Mouse (Mus musculus) adrenal gland, postnatal 25 days (tissue): ENCODE results near the gene Plcd3. TPM values are rescaled to one million over a fixed set of nuclear protein-coding genes. Genes with fewer than 3 reads are reported as not detected.
A peak's percentile ranks its signal among the peaks of the same experiment; 100 is the strongest.

Source experiments
- DNase-seq: peaks from one replicate; pipeline ENCODE4 v3.0.0; 2021; ENCODE audit warnings: mixed read lengths
- long read RNA-seq: library from polyadenylated mRNA; stranded (forward); transcript quantifications from one replicate; pipeline ENCODE4 v2.0.0, GENCODE M21; 2021
- total RNA-seq: library from RNA; stranded (reverse); gene quantifications from 2 replicates; pipeline ENCODE4 v1.2.3, GENCODE M21; 2021

Plcd3 gene
- total RNA-seq = 9.1 and 13.7 TPM in 2 replicates
- long read RNA-seq, transcript Plcd3-201 (15 exons, 3,023 nt) = major isoform, 5 of 12 reads
- long read RNA-seq, partial matches to known transcripts = 4 of 12 reads
- long read RNA-seq, other reads (novel, unspliced or antisense) = 3 of 12 reads

- peak; percentile 86 for DNase-seq
Measured at GRCm38 (mm10) chr11:103101481-103101865, at the start of gene Plcd3, which contains the start of gene Acbd4. Gene Plcd3 (minus strand): TSS chr11:103101658. Gene Acbd4 (plus strand): TSS chr11:103101682.

GRCm38 (mm10) chr11:103149771-103150170, 48.3 kb upstream of the Plcd3 start:
- no peak for DNase-seq

DNA sequence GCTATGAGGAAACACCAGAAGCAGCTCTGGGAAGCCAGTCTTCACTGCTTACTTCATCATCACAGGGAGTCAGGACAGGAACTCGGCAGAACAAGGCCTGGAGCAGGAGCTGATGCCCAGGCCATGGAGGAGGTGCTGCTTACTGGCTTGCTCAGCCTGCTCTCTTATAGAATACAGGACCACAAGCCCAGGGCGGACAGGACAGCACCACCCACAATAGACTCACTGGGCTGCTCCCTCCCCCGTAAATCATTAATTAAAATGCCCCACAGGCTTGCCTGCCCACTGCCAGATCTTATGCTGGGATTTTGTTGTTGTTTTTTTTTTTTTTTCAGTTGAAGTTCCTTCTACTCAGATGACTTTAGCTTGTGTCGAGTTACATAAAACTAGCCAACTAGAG, 46.3 kb upstream of the Plcd3 start:
- DNase-seq = no peak

DNA sequence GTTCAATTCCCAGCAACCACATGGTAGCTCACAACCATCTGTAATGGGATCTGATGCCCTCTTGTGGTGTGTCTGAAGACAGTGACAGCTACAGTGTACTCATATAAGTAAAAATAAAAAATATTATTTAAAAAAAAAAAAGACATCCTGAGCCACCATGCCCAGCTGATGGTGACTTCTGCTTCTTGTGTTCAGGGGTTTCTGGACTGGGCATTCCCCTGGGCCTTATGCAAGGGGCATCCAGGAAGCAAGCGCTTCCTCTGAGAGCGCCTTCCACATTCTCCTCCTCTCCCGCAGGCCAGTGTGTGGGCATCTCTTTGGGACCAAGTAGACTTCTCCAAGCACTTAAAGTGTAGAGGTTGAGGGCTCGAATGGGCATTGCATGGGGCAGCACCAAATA, 44.9 kb upstream of the Plcd3 start:
- DNase-seq = no peak

- DNase-seq = peak; percentile 27
Measured at GRCm38 (mm10) chr11:103144309-103145285, 43.1 kb upstream of the Plcd3 start.

- DNase-seq = peak; percentile 67
Measured at GRCm38 (mm10) chr11:103142441-103143182, 41.2 kb upstream of the Plcd3 start.

- no peak for DNase-seq
Measured at GRCm38 (mm10) chr11:103141944-103142255, 40.4 kb upstream of the Plcd3 start.

DNA sequence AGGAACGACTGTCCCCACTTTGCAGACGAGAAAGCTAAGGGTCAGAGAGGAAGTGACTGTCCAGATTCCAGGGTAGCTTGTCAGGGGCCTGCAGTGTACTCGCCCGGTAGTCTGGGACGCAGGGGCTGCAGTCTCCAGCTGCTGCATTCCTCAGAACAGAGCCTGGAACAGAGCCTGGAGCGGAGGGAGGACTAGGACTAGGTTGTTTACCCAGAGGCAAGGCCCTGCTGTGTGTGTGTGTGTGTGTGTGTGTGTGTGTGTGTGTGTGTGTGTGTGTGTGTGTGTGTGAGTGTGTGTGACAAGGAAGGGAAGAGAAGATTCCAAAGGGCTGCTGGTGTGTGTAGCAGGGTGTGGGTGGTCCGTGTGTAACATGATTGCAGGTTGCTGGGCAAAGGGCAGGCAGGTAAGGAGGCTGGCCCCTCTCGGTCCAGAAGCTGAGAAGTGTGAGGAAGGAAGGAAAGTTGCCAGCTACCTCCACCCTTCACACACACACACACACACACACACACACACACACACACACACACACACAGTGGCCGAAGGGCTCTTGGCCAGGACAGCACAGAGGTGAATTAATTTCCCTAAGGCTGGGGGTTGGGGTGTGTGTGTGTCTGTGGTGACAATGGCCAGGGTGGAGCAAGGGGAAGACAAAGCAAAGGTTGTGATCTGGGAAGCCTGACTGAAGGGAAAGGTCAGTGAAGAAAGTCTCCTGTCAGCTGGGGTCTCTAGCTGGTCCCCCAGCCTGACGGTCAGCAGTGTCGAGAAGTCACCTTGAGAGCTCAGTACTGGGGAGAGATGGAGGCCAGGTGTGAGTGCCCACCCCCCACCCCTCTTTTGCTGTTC, 39.9 kb upstream of the Plcd3 start:
- DNase-seq = peak; percentile 47

DNA sequence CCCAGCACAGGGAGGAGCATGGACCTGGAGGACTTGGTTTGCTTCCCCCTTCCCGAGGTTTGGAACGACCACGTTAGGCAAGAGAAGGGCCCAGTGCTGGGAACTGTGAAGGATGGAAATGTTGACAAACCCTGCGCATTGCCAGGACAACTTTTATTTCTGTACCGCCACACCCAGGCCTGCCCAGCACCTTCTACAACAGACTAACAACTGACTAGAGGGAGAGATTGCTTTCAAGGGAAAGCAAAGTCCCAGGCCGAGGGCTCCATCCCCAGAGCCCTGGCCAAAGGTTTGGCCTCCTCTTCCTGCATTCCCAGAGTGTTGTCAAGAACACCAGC, 39.3 kb upstream of the Plcd3 start:
- no peak for DNase-seq

GRCm38 (mm10) chr11:103139951-103140762, 38.7 kb upstream of the Plcd3 start:
- no peak for DNase-seq

- DNase-seq = no peak
Measured at GRCm38 (mm10) chr11:103136039-103136577, 34.6 kb upstream of the Plcd3 start.

DNA sequence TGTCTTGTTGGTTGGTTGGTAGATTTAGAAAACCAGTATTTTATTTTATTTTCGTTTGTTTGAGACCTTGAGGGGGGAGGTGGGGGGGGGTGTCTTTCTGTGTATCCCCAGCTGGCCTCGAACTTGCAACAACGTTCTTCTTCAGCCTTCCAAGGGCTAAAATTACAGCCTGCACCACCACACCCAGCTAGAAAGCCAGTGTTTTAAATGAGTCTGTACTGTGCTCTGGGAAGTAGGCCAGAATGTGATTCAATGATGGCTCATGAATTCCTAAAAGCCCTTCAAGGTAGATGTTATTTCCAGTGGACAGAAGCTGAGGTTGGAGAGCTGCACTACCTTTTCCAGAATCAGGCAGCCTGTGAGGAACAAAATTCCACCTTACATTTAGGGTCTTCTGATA, 32.8 kb upstream of the Plcd3 start:
- peak; percentile 47 for DNase-seq

DNA sequence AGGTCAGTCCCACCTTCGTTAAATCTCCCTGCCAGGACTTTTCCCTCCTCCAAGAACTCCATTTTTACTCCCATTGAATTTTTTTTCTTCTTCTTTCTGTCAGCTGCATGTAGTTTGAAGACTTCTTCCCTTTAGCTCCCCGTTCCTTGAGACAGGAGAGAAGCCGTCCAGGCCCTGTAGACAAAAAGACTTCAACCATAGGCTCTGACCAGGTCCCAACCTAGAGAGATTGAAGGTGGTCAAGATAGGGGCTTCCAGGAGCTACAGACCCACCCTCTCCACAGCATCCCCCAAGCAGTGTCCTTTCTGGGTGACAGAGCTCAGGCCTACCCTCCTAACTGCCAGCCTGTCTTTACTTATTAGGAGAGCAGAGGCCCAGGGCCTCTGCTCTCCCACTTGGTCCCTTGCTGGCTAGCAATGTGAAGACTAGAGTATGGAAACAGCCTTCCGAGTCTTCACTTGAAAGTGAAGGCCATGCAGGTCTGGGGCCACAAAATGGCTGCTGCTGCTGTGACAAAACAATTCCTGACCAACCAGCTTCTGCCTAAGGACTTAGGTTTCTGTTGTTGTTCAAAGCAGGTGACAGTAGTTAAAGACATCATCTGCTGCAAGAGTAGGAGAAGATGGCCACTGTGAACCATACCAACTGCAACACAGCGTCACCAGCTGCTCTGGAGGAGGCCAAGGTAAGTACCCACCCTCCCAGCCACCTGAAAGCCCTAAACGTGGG, 32.2 kb upstream of the Plcd3 start:
- DNase-seq = no peak

GRCm38 (mm10) chr11:103132576-103133455, 31.4 kb upstream of the Plcd3 start:
- DNase-seq = peak; percentile 99

GRCm38 (mm10) chr11:103131701-103132575, 30.5 kb upstream of the Plcd3 start, which contains the start of gene Hexim2:
Gene Hexim2 (plus strand): TSS chr11:103132429.
- DNase-seq = peak; percentile 68

GRCm38 (mm10) chr11:103120315-103120714, 18.9 kb upstream of the Plcd3 start:
- DNase-seq = no peak

DNA sequence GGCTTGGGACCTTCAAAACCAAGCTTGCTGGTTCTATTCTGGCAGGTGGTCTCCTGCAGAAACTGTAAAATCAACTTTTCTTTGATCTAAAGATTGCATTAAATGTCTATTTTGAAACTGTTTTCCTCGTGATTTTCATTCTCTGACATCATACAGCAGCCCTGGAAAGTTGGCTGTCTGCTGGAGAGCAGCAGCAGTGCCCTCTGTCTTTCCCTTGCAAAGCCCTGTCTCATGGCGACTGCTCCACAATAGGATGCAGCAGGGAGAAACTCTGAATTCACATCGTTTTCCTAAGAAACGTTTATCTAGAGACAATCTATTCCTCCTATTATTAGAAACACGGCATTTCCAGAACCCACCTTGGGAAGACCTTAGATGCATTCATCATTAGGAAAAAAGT, 18.2 kb upstream of the Plcd3 start:
- DNase-seq = no peak

DNA sequence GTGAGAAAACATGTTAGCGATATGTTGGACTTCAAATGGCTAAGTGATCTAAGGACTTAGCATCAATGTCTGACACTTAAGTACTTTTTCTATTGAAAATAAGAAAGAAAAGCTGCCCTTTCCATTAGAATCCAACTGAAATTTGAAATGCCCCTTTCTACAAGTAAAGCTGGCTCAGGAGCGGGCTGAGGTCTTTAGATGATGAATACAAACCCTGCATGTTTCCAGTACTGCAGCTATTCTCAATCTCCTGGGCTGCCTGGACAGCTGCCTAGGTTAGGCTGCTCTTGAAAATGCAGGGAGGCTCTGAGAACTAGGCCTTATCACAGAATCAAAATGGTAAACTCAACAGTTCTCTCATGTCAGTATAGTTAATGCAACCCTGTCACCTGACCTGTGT, 17.4 kb upstream of the Plcd3 start:
- DNase-seq = no peak
